Mouse (Mus musculus): ENCODE results near the gene Pdcd1. TPM values are rescaled to one million over a fixed set of nuclear protein-coding genes. Genes with fewer than 3 reads are reported as not detected.

Gene Pdcd1
- polyA plus RNA-seq (2014; fragmentation: Nextera tagmentation; extraction: Ambion mirVana): 0.13 and 0.30 TPM in 2 replicates

- Histone ChIP-seq H3K9me3 (ENCODE audit: control insufficient read depth, low read length) (no peaks in the 10 kb centered on the region), H3K4me1 (ENCODE audit: control insufficient read depth in 2 of 2, insufficient read depth in 2 of 2, low read length in 2 of 2) (peaks cover 0 to 2% of the 10 kb centered on the region in 2 experiments; a peak in 1 of 4 replicates), H3K36me3 (ENCODE audit: control insufficient read depth, insufficient read depth, low read length) (no peaks in the 10 kb centered on the region), H3K4me2 (ENCODE audit: low read length) (no peak within 1 kb of the TSS), H3K27me3 (ENCODE audit: control insufficient read depth, insufficient read depth, low read length) (no peaks in the 10 kb centered on the region; the same call in 1 of the 2 replicates), H3K4me3 (ENCODE audit: control insufficient read depth in 1 of 2, insufficient read depth in 1 of 2, low read depth in 1 of 2, low read length in 2 of 2) (no peak within 1 kb of the TSS), H3K9ac (ENCODE audit: low read length) (no peak within 1 kb of the TSS), H3K27ac (replicated peaks in 1 of 2; ENCODE audit: control insufficient read depth in 1 of 2, insufficient read depth in 1 of 2, low read depth in 2 of 2, low read length in 2 of 2) (0 out of 4 replicates have a peak within 1 kb of the TSS, but pooled peaks have one; percentile 8 to 24)
- WGBS: 53% methylated on average over 6 of the region's 6 CpGs
- ATAC-seq (ENCODE audit: insufficient number of reproducible peaks, insufficient read depth, low FRiP score, low read depth): no peak
Measured at GRCm38 (mm10) chr1:94052373-94052772, at the start of gene Pdcd1. Pdcd1 (minus strand) TSS chr1:94052553.

DNA sequence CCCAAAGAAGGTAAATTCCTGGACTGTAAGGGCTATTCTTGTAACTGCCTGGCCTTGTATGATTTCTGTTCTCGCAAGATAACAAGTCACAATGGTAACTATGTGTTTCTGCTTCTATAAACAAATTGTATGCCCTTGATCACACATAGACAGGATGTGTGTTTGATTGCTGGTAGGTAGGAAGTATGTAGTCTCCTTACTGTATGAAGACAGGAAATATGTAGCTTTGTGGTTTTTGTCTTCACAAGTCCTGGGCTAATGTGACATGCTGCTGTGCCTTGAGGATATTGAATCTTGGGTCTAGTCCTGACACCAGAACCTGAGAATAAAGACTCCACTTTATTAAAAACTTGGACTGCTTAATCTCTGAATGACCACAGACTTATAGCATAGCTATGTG, 39.4 kb upstream of the Pdcd1 start:
- 48% methylated on average over 1 of the region's 1 CpGs for WGBS
- Histone ChIP-seq H3K4me3 (ENCODE audit: control insufficient read depth in 1 of 2, insufficient read depth in 1 of 2, low read depth in 1 of 2, low read length in 2 of 2) (no peak overlapping the region), H3K27me3 (ENCODE audit: control insufficient read depth, insufficient read depth, low read length) (no peaks in the 10 kb centered on the region), H3K9ac (ENCODE audit: low read length) (no peak overlapping the region), H3K36me3 (ENCODE audit: control insufficient read depth, insufficient read depth, low read length) (no peaks in the 10 kb centered on the region), H3K4me2 (ENCODE audit: low read length) (no peak overlapping the region), H3K27ac (replicated peaks in 1 of 2; ENCODE audit: control insufficient read depth in 1 of 2, insufficient read depth in 1 of 2, low read depth in 2 of 2, low read length in 2 of 2) (no peak overlapping the region), H3K4me1 (ENCODE audit: control insufficient read depth in 2 of 2, insufficient read depth in 2 of 2, low read length in 2 of 2) (no peaks in the 10 kb centered on the region; a peak in 1 of 4 replicates), H3K9me3 (ENCODE audit: control insufficient read depth, low read length) (no peaks in the 10 kb centered on the region)
- ATAC-seq (ENCODE audit: insufficient number of reproducible peaks, insufficient read depth, low FRiP score, low read depth): no peak

GRCm38 (mm10) chr1:94086311-94086898, 34.1 kb upstream of the Pdcd1 start:
- H3K36me3 ChIP-seq (ENCODE audit: control insufficient read depth, insufficient read depth, low read length): no peaks in the 10 kb centered on the region
- no peaks in the 10 kb centered on the region for H3K9me3 ChIP-seq (ENCODE audit: control insufficient read depth, low read length)
- H3K27ac ChIP-seq (replicated peaks in 1 of 2; ENCODE audit: control insufficient read depth in 1 of 2, insufficient read depth in 1 of 2, low read depth in 2 of 2, low read length in 2 of 2): no peak overlapping the region
- H3K27me3 ChIP-seq (ENCODE audit: control insufficient read depth, insufficient read depth, low read length): no peaks in the 10 kb centered on the region
- no peak for ATAC-seq (ENCODE audit: insufficient number of reproducible peaks, insufficient read depth, low FRiP score, low read depth)
- H3K4me2 ChIP-seq (ENCODE audit: low read length): no peak overlapping the region
- H3K4me1 ChIP-seq (ENCODE audit: control insufficient read depth in 2 of 2, insufficient read depth in 2 of 2, low read length in 2 of 2): no peaks in the 10 kb centered on the region
- WGBS: 77% methylated on average over 5 of the region's 5 CpGs
- H3K4me3 ChIP-seq (ENCODE audit: control insufficient read depth in 1 of 2, insufficient read depth in 1 of 2, low read depth in 1 of 2, low read length in 2 of 2): no peak overlapping the region
- no peak overlapping the region for H3K9ac ChIP-seq (ENCODE audit: low read length)

GRCm38 (mm10) chr1:94085324-94086105, 33.2 kb upstream of the Pdcd1 start:
- H3K36me3 ChIP-seq (ENCODE audit: control insufficient read depth, insufficient read depth, low read length): no peaks in the 10 kb centered on the region
- ATAC-seq (ENCODE audit: insufficient number of reproducible peaks, insufficient read depth, low FRiP score, low read depth): no peak
- H3K9ac ChIP-seq (ENCODE audit: low read length): no peak overlapping the region
- 83% methylated on average over 5 of the region's 5 CpGs for WGBS
- no peak overlapping the region for H3K27ac ChIP-seq (replicated peaks in 1 of 2; ENCODE audit: control insufficient read depth in 1 of 2, insufficient read depth in 1 of 2, low read depth in 2 of 2, low read length in 2 of 2)
- H3K9me3 ChIP-seq (ENCODE audit: control insufficient read depth, low read length): no peaks in the 10 kb centered on the region
- H3K4me3 ChIP-seq (ENCODE audit: control insufficient read depth in 1 of 2, insufficient read depth in 1 of 2, low read depth in 1 of 2, low read length in 2 of 2): no peak overlapping the region
- no peaks in the 10 kb centered on the region for H3K27me3 ChIP-seq (ENCODE audit: control insufficient read depth, insufficient read depth, low read length)
- H3K4me2 ChIP-seq (ENCODE audit: low read length): no peak overlapping the region
- no peaks in the 10 kb centered on the region; a peak in 1 of 4 replicates for H3K4me1 ChIP-seq (ENCODE audit: control insufficient read depth in 2 of 2, insufficient read depth in 2 of 2, low read length in 2 of 2)

DNA sequence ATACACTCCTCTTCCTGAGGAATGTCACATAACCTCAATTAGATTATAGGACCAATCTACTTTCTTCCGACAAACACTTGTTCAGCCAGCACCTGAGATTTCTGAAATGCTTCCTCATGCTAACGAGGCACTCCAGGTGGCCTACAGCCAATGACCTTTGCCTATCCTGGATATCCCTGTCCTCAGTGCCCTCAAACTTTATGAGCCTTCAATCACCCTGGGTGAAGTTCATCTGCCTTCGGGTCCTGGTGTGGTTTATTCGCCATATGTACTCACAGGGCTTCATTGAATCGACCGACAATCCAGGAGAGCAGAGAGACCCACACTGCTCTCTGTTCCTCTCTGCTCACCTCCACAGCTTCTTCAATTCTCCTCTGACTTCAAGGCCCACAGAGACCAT, 29.4 kb upstream of the Pdcd1 start:
- Histone ChIP-seq H3K9ac (ENCODE audit: low read length) (no peak overlapping the region), H3K27ac (replicated peaks in 1 of 2; ENCODE audit: control insufficient read depth in 1 of 2, insufficient read depth in 1 of 2, low read depth in 2 of 2, low read length in 2 of 2) (no peak overlapping the region), H3K9me3 (ENCODE audit: control insufficient read depth, low read length) (no peaks in the 10 kb centered on the region), H3K36me3 (ENCODE audit: control insufficient read depth, insufficient read depth, low read length) (no peaks in the 10 kb centered on the region), H3K4me1 (ENCODE audit: control insufficient read depth in 2 of 2, insufficient read depth in 2 of 2, low read length in 2 of 2) (no peaks in the 10 kb centered on the region; a peak in 1 of 4 replicates), H3K4me3 (ENCODE audit: control insufficient read depth in 1 of 2, insufficient read depth in 1 of 2, low read depth in 1 of 2, low read length in 2 of 2) (no peak overlapping the region), H3K27me3 (ENCODE audit: control insufficient read depth, insufficient read depth, low read length) (peaks cover 8% of the 10 kb centered on the region), H3K4me2 (ENCODE audit: low read length) (no peak overlapping the region)
- whole genome bisulfite sequencing: 90% methylated on average over 6 of the region's 6 CpGs
- ATAC-seq (ENCODE audit: insufficient number of reproducible peaks, insufficient read depth, low FRiP score, low read depth): no peak

- no peak for ATAC-seq (ENCODE audit: insufficient number of reproducible peaks, insufficient read depth, low FRiP score, low read depth)
- Histone ChIP-seq H3K9ac (ENCODE audit: low read length) (no peak overlapping the region), H3K4me1 (ENCODE audit: control insufficient read depth in 2 of 2, insufficient read depth in 2 of 2, low read length in 2 of 2) (no peaks in the 10 kb centered on the region; a peak in 1 of 4 replicates), H3K27ac (replicated peaks in 1 of 2; ENCODE audit: control insufficient read depth in 1 of 2, insufficient read depth in 1 of 2, low read depth in 2 of 2, low read length in 2 of 2) (no peak overlapping the region), H3K9me3 (ENCODE audit: control insufficient read depth, low read length) (no peaks in the 10 kb centered on the region), H3K36me3 (ENCODE audit: control insufficient read depth, insufficient read depth, low read length) (no peaks in the 10 kb centered on the region), H3K27me3 (ENCODE audit: control insufficient read depth, insufficient read depth, low read length) (peaks cover 8% of the 10 kb centered on the region), H3K4me2 (ENCODE audit: low read length) (peak overlapping the region; percentile 46), H3K4me3 (ENCODE audit: control insufficient read depth in 1 of 2, insufficient read depth in 1 of 2, low read depth in 1 of 2, low read length in 2 of 2) (peak overlapping the region in 1 of 2 experiments; percentile 6; a peak in 1 of 4 replicates)
- WGBS: 49% methylated on average over 11 of the region's 11 CpGs
Measured at GRCm38 (mm10) chr1:94081191-94081590, 28.8 kb upstream of the Pdcd1 start.

DNA sequence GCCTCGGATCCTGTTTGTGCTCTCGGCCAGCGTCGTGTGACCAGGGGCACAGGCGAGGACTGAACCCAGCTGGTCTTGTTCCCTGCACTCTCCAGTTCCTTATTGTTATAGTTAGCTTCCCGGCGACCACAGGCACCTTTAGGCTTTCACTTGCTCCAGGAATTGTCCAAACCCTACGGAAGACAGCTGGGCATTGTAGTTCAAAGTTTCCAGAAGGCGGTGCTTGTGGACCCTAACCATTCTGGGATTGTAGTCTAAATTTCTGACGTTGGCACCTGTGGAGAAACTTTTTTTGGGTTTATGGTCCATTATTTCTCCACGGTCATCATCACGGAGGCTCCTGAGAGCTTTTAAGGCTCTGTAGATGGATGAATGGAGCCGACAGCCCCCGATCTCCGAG, 28.4 kb upstream of the Pdcd1 start:
- whole genome bisulfite sequencing: 31% methylated on average over 15 of the region's 15 CpGs
- Histone ChIP-seq H3K4me2 (ENCODE audit: low read length) (peak overlapping the region; percentile 46), H3K4me3 (ENCODE audit: control insufficient read depth in 1 of 2, insufficient read depth in 1 of 2, low read depth in 1 of 2, low read length in 2 of 2) (peak overlapping the region in 1 of 2 experiments; percentile 6; a peak in 1 of 4 replicates), H3K4me1 (ENCODE audit: control insufficient read depth in 2 of 2, insufficient read depth in 2 of 2, low read length in 2 of 2) (no peaks in the 10 kb centered on the region; a peak in 1 of 4 replicates), H3K27ac (replicated peaks in 1 of 2; ENCODE audit: control insufficient read depth in 1 of 2, insufficient read depth in 1 of 2, low read depth in 2 of 2, low read length in 2 of 2) (no peak overlapping the region), H3K9me3 (ENCODE audit: control insufficient read depth, low read length) (no peaks in the 10 kb centered on the region), H3K27me3 (ENCODE audit: control insufficient read depth, insufficient read depth, low read length) (peaks cover 8% of the 10 kb centered on the region), H3K9ac (ENCODE audit: low read length) (no peak overlapping the region), H3K36me3 (ENCODE audit: control insufficient read depth, insufficient read depth, low read length) (no peaks in the 10 kb centered on the region)
- ATAC-seq (ENCODE audit: insufficient number of reproducible peaks, insufficient read depth, low FRiP score, low read depth): no peak
